Mouse (Mus musculus): ENCODE data around the gene Sh3kbp1. TPM values are rescaled to one million over a fixed set of nuclear protein-coding genes. Genes with fewer than 3 reads are reported as not detected.

Gene Sh3kbp1
- polyA plus RNA-seq, 1 experiment = 37.6 TPM

- DNase-seq (ENCODE audit: extremely low spot score in 1 of 2, low spot score in 1 of 2) = no peak
Observed at GRCm38 (mm10) chrX:159677585-159678319, 50.7 kb downstream of the Sh3kbp1 start.

GRCm38 (mm10) chrX:159678320-159678835, 51.3 kb downstream of the Sh3kbp1 start:
- DNase-seq (ENCODE audit: extremely low spot score in 1 of 2, low spot score in 1 of 2) = no peak

GRCm38 (mm10) chrX:159685521-159685920, 58.4 kb downstream of the Sh3kbp1 start:
- DNase-seq (ENCODE audit: extremely low spot score in 1 of 2, low spot score in 1 of 2) = no peak

- no peak for DNase-seq (ENCODE audit: extremely low spot score in 1 of 2, low spot score in 1 of 2)
Observed at GRCm38 (mm10) chrX:159686850-159687249, 59.8 kb downstream of the Sh3kbp1 start.

- DNase-seq (ENCODE audit: extremely low spot score in 1 of 2, low spot score in 1 of 2) = no peak
Observed at GRCm38 (mm10) chrX:159688698-159689097, 61.6 kb downstream of the Sh3kbp1 start.

- DNase-seq (ENCODE audit: extremely low spot score in 1 of 2, low spot score in 1 of 2) = no peak
Observed at GRCm38 (mm10) chrX:159689785-159690416, 62.8 kb downstream of the Sh3kbp1 start.

GRCm38 (mm10) chrX:159693126-159693525, 66.1 kb downstream of the Sh3kbp1 start:
- no peak for DNase-seq (ENCODE audit: extremely low spot score in 1 of 2, low spot score in 1 of 2)

GRCm38 (mm10) chrX:159696545-159696944, 69.5 kb downstream of the Sh3kbp1 start:
- no peak for DNase-seq (ENCODE audit: extremely low spot score in 1 of 2, low spot score in 1 of 2)

GRCm38 (mm10) chrX:159697030-159697454, 70.0 kb downstream of the Sh3kbp1 start:
- no peak for DNase-seq (ENCODE audit: extremely low spot score in 1 of 2, low spot score in 1 of 2)

GRCm38 (mm10) chrX:159702850-159703249, 75.8 kb downstream of the Sh3kbp1 start:
- DNase-seq (ENCODE audit: extremely low spot score in 1 of 2, low spot score in 1 of 2) = no peak

GRCm38 (mm10) chrX:159704381-159705004, 77.4 kb downstream of the Sh3kbp1 start:
- DNase-seq (ENCODE audit: extremely low spot score in 1 of 2, low spot score in 1 of 2) = no peak

GRCm38 (mm10) chrX:159705412-159705811, 78.3 kb downstream of the Sh3kbp1 start:
- no peak for DNase-seq (ENCODE audit: extremely low spot score in 1 of 2, low spot score in 1 of 2)

- DNase-seq (ENCODE audit: extremely low spot score in 1 of 2, low spot score in 1 of 2) = no peak
Observed at GRCm38 (mm10) chrX:159708076-159708830, 81.2 kb downstream of the Sh3kbp1 start.

GRCm38 (mm10) chrX:159709296-159709695, 82.2 kb downstream of the Sh3kbp1 start:
- no peak for DNase-seq (ENCODE audit: extremely low spot score in 1 of 2, low spot score in 1 of 2)

GRCm38 (mm10) chrX:159711070-159712029, 84.3 kb downstream of the Sh3kbp1 start:
- DNase-seq (ENCODE audit: extremely low spot score in 1 of 2, low spot score in 1 of 2) = no peak

GRCm38 (mm10) chrX:159713191-159713590, 86.1 kb downstream of the Sh3kbp1 start:
- no peak for DNase-seq (ENCODE audit: extremely low spot score in 1 of 2, low spot score in 1 of 2)

GRCm38 (mm10) chrX:159721390-159721789, 94.3 kb downstream of the Sh3kbp1 start:
- DNase-seq (ENCODE audit: extremely low spot score in 1 of 2, low spot score in 1 of 2) = no peak

- DNase-seq (ENCODE audit: extremely low spot score in 1 of 2, low spot score in 1 of 2) = no peak
Observed at GRCm38 (mm10) chrX:159731421-159731820, 104.3 kb downstream of the Sh3kbp1 start.

- no peak for DNase-seq (ENCODE audit: extremely low spot score in 1 of 2, low spot score in 1 of 2)
Observed at GRCm38 (mm10) chrX:159732845-159733244, 105.8 kb downstream of the Sh3kbp1 start.

- DNase-seq (ENCODE audit: extremely low spot score in 1 of 2, low spot score in 1 of 2) = no peak
Observed at GRCm38 (mm10) chrX:159733948-159734347, 106.9 kb downstream of the Sh3kbp1 start.

Data from frontal cortex, adult 2 months (tissue).